Mouse (Mus musculus): ENCODE measurements at regions not wholly inside any gene's neighbourhood (a gene's known extent, or its start where the extent isn't known, plus 50 kb on each side); places are given as distances from the start of the nearest gene placed in this dataset.

GRCm38 (mm10) chr17:45332321-45332720 is 101.2 kb downstream of the Cdc5l start:
- Histone ChIP-seq H3K79me2 (ENCODE audit: control insufficient read depth, insufficient read depth) (no peaks in the 10 kb centered on the region), H3K79me3 (ENCODE audit: low read depth) (no peaks in the 10 kb centered on the region), H3K36me3 (ENCODE audit: control insufficient read depth, insufficient read depth) (no peaks in the 10 kb centered on the region), H3K4me3 (ENCODE audit: insufficient read depth, poor library complexity, severe bottlenecking) (no peak overlapping the region), H3ac (ENCODE audit: control insufficient read depth, insufficient read length, low read depth) (no peak overlapping the region), H3K27me3 (ENCODE audit: control insufficient read depth, insufficient read depth, insufficient read length) (peaks cover 6% of the 10 kb centered on the region)
- no peak for TF ChIP-seq CTCF (IDR thresholded peaks at IDR 0.05; ENCODE audit: control insufficient read depth, insufficient read depth, insufficient read length)
- TF ChIP-seq MYOG (IDR thresholded peaks at IDR 0.05; ENCODE audit: control insufficient read depth, extremely low read depth, insufficient read length) = no peak
- TF ChIP-seq FOSL1 (IDR thresholded peaks at IDR 0.05; ENCODE audit: insufficient read depth, low read length, poor library complexity, severe bottlenecking) = no peak
- no peak for TF ChIP-seq MYOD1 (IDR thresholded peaks at IDR 0.05; ENCODE audit: control insufficient read depth, insufficient read length, low read depth)
- TF ChIP-seq CEBPB (IDR thresholded peaks at IDR 0.05; ENCODE audit: low read depth) = no peak
- TF ChIP-seq USF1 (IDR thresholded peaks at IDR 0.05; ENCODE audit: low read depth) = no peak
- no peak for TF ChIP-seq MAX (IDR thresholded peaks at IDR 0.05)

- Histone ChIP-seq H3K27me3 (ENCODE audit: control insufficient read depth, insufficient read depth, insufficient read length) (peaks cover 6% of the 10 kb centered on the region), H3K79me3 (ENCODE audit: low read depth) (no peaks in the 10 kb centered on the region), H3K4me3 (ENCODE audit: insufficient read depth, poor library complexity, severe bottlenecking) (no peak overlapping the region), H3ac (ENCODE audit: control insufficient read depth, insufficient read length, low read depth) (no peak overlapping the region), H3K36me3 (ENCODE audit: control insufficient read depth, insufficient read depth) (no peaks in the 10 kb centered on the region), H3K79me2 (ENCODE audit: control insufficient read depth, insufficient read depth) (no peaks in the 10 kb centered on the region)
- TF ChIP-seq FOSL1 (IDR thresholded peaks at IDR 0.05; ENCODE audit: insufficient read depth, low read length, poor library complexity, severe bottlenecking) (no peak), CEBPB (IDR thresholded peaks at IDR 0.05; ENCODE audit: low read depth) (no peak), USF1 (IDR thresholded peaks at IDR 0.05; ENCODE audit: low read depth) (no peak), CTCF (IDR thresholded peaks at IDR 0.05; ENCODE audit: control insufficient read depth, insufficient read depth, insufficient read length) (no peak), MYOG (IDR thresholded peaks at IDR 0.05; ENCODE audit: control insufficient read depth, extremely low read depth, insufficient read length) (no peak), MYOD1 (IDR thresholded peaks at IDR 0.05; ENCODE audit: control insufficient read depth, insufficient read length, low read depth) (no peak), MAX (IDR thresholded peaks at IDR 0.05) (no peak)
Measured at GRCm38 (mm10) chr17:45329241-45329640, 104.3 kb downstream of the Cdc5l start.

GRCm38 (mm10) chr17:45326726-45327125 is 106.8 kb downstream of the Cdc5l start:
- Histone ChIP-seq H3K4me3 (ENCODE audit: insufficient read depth, poor library complexity, severe bottlenecking) (no peak overlapping the region), H3K27me3 (ENCODE audit: control insufficient read depth, insufficient read depth, insufficient read length) (peaks cover 6% of the 10 kb centered on the region), H3K79me2 (ENCODE audit: control insufficient read depth, insufficient read depth) (no peaks in the 10 kb centered on the region), H3K79me3 (ENCODE audit: low read depth) (no peaks in the 10 kb centered on the region), H3ac (ENCODE audit: control insufficient read depth, insufficient read length, low read depth) (no peak overlapping the region), H3K36me3 (ENCODE audit: control insufficient read depth, insufficient read depth) (no peaks in the 10 kb centered on the region)
- TF ChIP-seq CEBPB (IDR thresholded peaks at IDR 0.05; ENCODE audit: low read depth) = no peak
- TF ChIP-seq MYOD1 (IDR thresholded peaks at IDR 0.05; ENCODE audit: control insufficient read depth, insufficient read length, low read depth) = no peak
- no peak for TF ChIP-seq MAX (IDR thresholded peaks at IDR 0.05)
- TF ChIP-seq MYOG (IDR thresholded peaks at IDR 0.05; ENCODE audit: control insufficient read depth, extremely low read depth, insufficient read length) = no peak
- no peak for TF ChIP-seq USF1 (IDR thresholded peaks at IDR 0.05; ENCODE audit: low read depth)
- TF ChIP-seq FOSL1 (IDR thresholded peaks at IDR 0.05; ENCODE audit: insufficient read depth, low read length, poor library complexity, severe bottlenecking) = no peak
- TF ChIP-seq CTCF (IDR thresholded peaks at IDR 0.05; ENCODE audit: control insufficient read depth, insufficient read depth, insufficient read length) = no peak

GRCm38 (mm10) chr17:45326173-45326572 is 107.4 kb downstream of the Cdc5l start:
- Histone ChIP-seq H3K27me3 (ENCODE audit: control insufficient read depth, insufficient read depth, insufficient read length) (peaks cover 6% of the 10 kb centered on the region), H3K79me3 (ENCODE audit: low read depth) (no peaks in the 10 kb centered on the region), H3K36me3 (ENCODE audit: control insufficient read depth, insufficient read depth) (no peaks in the 10 kb centered on the region), H3K4me3 (ENCODE audit: insufficient read depth, poor library complexity, severe bottlenecking) (no peak overlapping the region), H3K79me2 (ENCODE audit: control insufficient read depth, insufficient read depth) (no peaks in the 10 kb centered on the region), H3ac (ENCODE audit: control insufficient read depth, insufficient read length, low read depth) (no peak overlapping the region)
- TF ChIP-seq MYOG (IDR thresholded peaks at IDR 0.05; ENCODE audit: control insufficient read depth, extremely low read depth, insufficient read length) (no peak), MAX (IDR thresholded peaks at IDR 0.05) (no peak), CEBPB (IDR thresholded peaks at IDR 0.05; ENCODE audit: low read depth) (no peak), FOSL1 (IDR thresholded peaks at IDR 0.05; ENCODE audit: insufficient read depth, low read length, poor library complexity, severe bottlenecking) (no peak), MYOD1 (IDR thresholded peaks at IDR 0.05; ENCODE audit: control insufficient read depth, insufficient read length, low read depth) (no peak), CTCF (IDR thresholded peaks at IDR 0.05; ENCODE audit: control insufficient read depth, insufficient read depth, insufficient read length) (no peak), USF1 (IDR thresholded peaks at IDR 0.05; ENCODE audit: low read depth) (no peak)

- Histone ChIP-seq H3ac (ENCODE audit: control insufficient read depth, insufficient read length, low read depth) (no peak overlapping the region), H3K79me2 (ENCODE audit: control insufficient read depth, insufficient read depth) (no peaks in the 10 kb centered on the region), H3K27me3 (ENCODE audit: control insufficient read depth, insufficient read depth, insufficient read length) (peaks cover 3% of the 10 kb centered on the region), H3K4me3 (ENCODE audit: insufficient read depth, poor library complexity, severe bottlenecking) (no peak overlapping the region), H3K79me3 (ENCODE audit: low read depth) (no peaks in the 10 kb centered on the region), H3K36me3 (ENCODE audit: control insufficient read depth, insufficient read depth) (no peaks in the 10 kb centered on the region)
- TF ChIP-seq FOSL1 (IDR thresholded peaks at IDR 0.05; ENCODE audit: insufficient read depth, low read length, poor library complexity, severe bottlenecking) = no peak
- no peak for TF ChIP-seq CEBPB (IDR thresholded peaks at IDR 0.05; ENCODE audit: low read depth)
- no peak for TF ChIP-seq MYOD1 (IDR thresholded peaks at IDR 0.05; ENCODE audit: control insufficient read depth, insufficient read length, low read depth)
- TF ChIP-seq MAX (IDR thresholded peaks at IDR 0.05) = no peak
- TF ChIP-seq MYOG (IDR thresholded peaks at IDR 0.05; ENCODE audit: control insufficient read depth, extremely low read depth, insufficient read length) = no peak
- no peak for TF ChIP-seq CTCF (IDR thresholded peaks at IDR 0.05; ENCODE audit: control insufficient read depth, insufficient read depth, insufficient read length)
- TF ChIP-seq USF1 (IDR thresholded peaks at IDR 0.05; ENCODE audit: low read depth) = no peak
Measured at GRCm38 (mm10) chr17:45322842-45323241, 110.7 kb downstream of the Cdc5l start.

- no peaks in the 10 kb centered on the region for H3K36me3 ChIP-seq (ENCODE audit: control insufficient read depth, insufficient read depth)
- no peak for TF ChIP-seq MAX (IDR thresholded peaks at IDR 0.05)
- no peak for TF ChIP-seq FOSL1 (IDR thresholded peaks at IDR 0.05; ENCODE audit: insufficient read depth, low read length, poor library complexity, severe bottlenecking)
- TF ChIP-seq MYOD1 (IDR thresholded peaks at IDR 0.05; ENCODE audit: control insufficient read depth, insufficient read length, low read depth) = no peak
- TF ChIP-seq MYOG (IDR thresholded peaks at IDR 0.05; ENCODE audit: control insufficient read depth, extremely low read depth, insufficient read length) = no peak
- TF ChIP-seq CTCF (IDR thresholded peaks at IDR 0.05; ENCODE audit: control insufficient read depth, insufficient read depth, insufficient read length) = no peak
- no peak for TF ChIP-seq CEBPB (IDR thresholded peaks at IDR 0.05; ENCODE audit: low read depth)
- TF ChIP-seq USF1 (IDR thresholded peaks at IDR 0.05; ENCODE audit: low read depth) = no peak
- no peaks in the 10 kb centered on the region for H3K27me3 ChIP-seq (ENCODE audit: control insufficient read depth, insufficient read depth, insufficient read length)
- no peaks in the 10 kb centered on the region for H3K79me3 ChIP-seq (ENCODE audit: low read depth)
- H3K4me3 ChIP-seq (ENCODE audit: insufficient read depth, poor library complexity, severe bottlenecking) = no peak overlapping the region
- H3ac ChIP-seq (ENCODE audit: control insufficient read depth, insufficient read length, low read depth) = no peak overlapping the region
- no peaks in the 10 kb centered on the region for H3K79me2 ChIP-seq (ENCODE audit: control insufficient read depth, insufficient read depth)
Measured at GRCm38 (mm10) chr17:45320074-45320473, 113.5 kb downstream of the Cdc5l start.
